In genomic region chr11:65618976-65619375, GRCm38 (mm10) we compare ENCODE assay signal across 30 mouse cellular contexts.
"Had no signal": no experiment of that assay in that cellular context is flagged by ENCODE, and none has a peak within 500 bp of the region (broad histone marks: within the 10 kb centered on the region; RNA-seq: fewer than 3 reads in every experiment).

No protein-coding gene starts in this region.

- H3K4me2 ChIP-seq: limb, embryonic 12.5 days; limb, embryonic 13.5 days; limb, embryonic 15.5 days; liver, embryonic 11.5 days; liver, embryonic 12.5 days; liver, embryonic 13.5 days; liver, embryonic 15.5 days; lung, embryonic 15.5 days; midbrain, embryonic 11.5 days; midbrain, embryonic 12.5 days; midbrain, embryonic 13.5 days; midbrain, embryonic 15.5 days; neural tube, embryonic 12.5 days had no signal

- H3K36me3 ChIP-seq: limb, embryonic 10.5 days; limb, embryonic 12.5 days; limb, embryonic 13.5 days; limb, embryonic 15.5 days; liver, embryonic 12.5 days; liver, embryonic 13.5 days; liver, embryonic 15.5 days; lung, embryonic 15.5 days; midbrain, embryonic 10.5 days; midbrain, embryonic 12.5 days; midbrain, embryonic 13.5 days; midbrain, embryonic 15.5 days; neural tube, embryonic 12.5 days had no signal

- H3K9ac ChIP-seq: limb, embryonic 12.5 days; limb, embryonic 13.5 days; limb, embryonic 15.5 days; liver, embryonic 12.5 days; liver, embryonic 13.5 days; liver, embryonic 14.5 days; liver, embryonic 15.5 days; liver, postnatal 0 days; lung, embryonic 15.5 days; midbrain, embryonic 12.5 days; midbrain, embryonic 13.5 days; midbrain, embryonic 15.5 days; neural tube, embryonic 12.5 days had no signal

- H3K27me3 ChIP-seq: limb, embryonic 12.5 days; limb, embryonic 13.5 days; limb, embryonic 15.5 days; liver, embryonic 12.5 days; liver, embryonic 13.5 days; liver, embryonic 15.5 days; lung, embryonic 15.5 days; midbrain, embryonic 12.5 days; midbrain, embryonic 13.5 days; midbrain, embryonic 15.5 days; neural tube, embryonic 12.5 days had no signal

- DNase-seq: left cerebral cortex, postnatal 4 days; liver; liver, embryonic 13.5 days; liver, postnatal 0 days; lung, adult 18-20 months; lung, adult 2 months; lung, postnatal 14 days; lung, postnatal 36 days; lung, postnatal 4 days; midbrain, embryonic 14.5 days had no signal

- H3K27ac ChIP-seq: limb, embryonic 10.5 days; limb, embryonic 12.5 days; limb, embryonic 13.5 days; limb, embryonic 15.5 days; liver, embryonic 12.5 days; liver, embryonic 13.5 days; liver, embryonic 14.5 days; liver, embryonic 15.5 days; lung, embryonic 15.5 days; macrophage; midbrain, embryonic 10.5 days; midbrain, embryonic 12.5 days; midbrain, embryonic 13.5 days; midbrain, embryonic 15.5 days; neural tube, embryonic 12.5 days had no signal

- H3K9me3 ChIP-seq: limb, embryonic 10.5 days; limb, embryonic 12.5 days; limb, embryonic 13.5 days; limb, embryonic 15.5 days; liver, embryonic 12.5 days; liver, embryonic 13.5 days; liver, embryonic 15.5 days; lung, embryonic 15.5 days; midbrain, embryonic 10.5 days; midbrain, embryonic 12.5 days; midbrain, embryonic 13.5 days; midbrain, embryonic 15.5 days; neural tube, embryonic 12.5 days had no signal

- H3K4me3 ChIP-seq: limb, embryonic 10.5 days; limb, embryonic 12.5 days; limb, embryonic 13.5 days; limb, embryonic 15.5 days; liver, embryonic 12.5 days; liver, embryonic 13.5 days; liver, embryonic 15.5 days; lung, embryonic 15.5 days; megakaryocyte, embryonic 14.5 days; midbrain, embryonic 10.5 days; midbrain, embryonic 12.5 days; midbrain, embryonic 13.5 days; midbrain, embryonic 15.5 days; myocyte; neural tube, embryonic 12.5 days had no signal

- H3K4me1 ChIP-seq: limb, embryonic 10.5 days; limb, embryonic 12.5 days; limb, embryonic 13.5 days; limb, embryonic 15.5 days; liver, embryonic 12.5 days; liver, embryonic 13.5 days; liver, embryonic 15.5 days; lung, embryonic 15.5 days; midbrain, embryonic 10.5 days; midbrain, embryonic 12.5 days; midbrain, embryonic 13.5 days; midbrain, embryonic 15.5 days; neural tube, embryonic 12.5 days had no signal

- ATAC-seq: liver, embryonic 12.5 days; liver, postnatal 0 days; lung, postnatal 0 days; midbrain, embryonic 13.5 days; midbrain, embryonic 15.5 days; midbrain, embryonic 16.5 days had no signal
